Mouse (Mus musculus) kidney, postnatal 0 days (tissue): ENCODE data around the gene Car9. TPM values are rescaled to one million over a fixed set of nuclear protein-coding genes. Genes with fewer than 3 reads are reported as not detected.

Source experiments
- ATAC-seq: fragments of 200-750 bp; cut with Nextera tagmentation; replicated peaks from 2 replicates; pipeline ENCODE4 v1.8.0; 2017; ENCODE audit warnings: low read depth, moderate number of reproducible peaks, moderate TSS enrichment, moderate library complexity; ENCODE audit not compliant: low FRiP score
- DNase-seq: peaks from one replicate; pipeline ENCODE4 v3.0.0-alpha.2; 2016; ENCODE audit warnings: low spot score
- H3K27ac ChIP-seq: fragments of 300-500 bp; sonication (generic); 2 replicates; pipeline ENCODE4 v1.5.1; 2014; ENCODE audit warnings: mild to moderate bottlenecking
- H3K27me3 ChIP-seq: fragments of 300-500 bp; sonication (generic); 2 replicates; pipeline ENCODE4 v1.6.1; 2014; ENCODE audit warnings: low read length, mixed read lengths; ENCODE audit not compliant: insufficient read depth
- H3K36me3 ChIP-seq: fragments of 300-500 bp; sonication (generic); 2 replicates; pipeline ENCODE4 v1.6.1; 2014; ENCODE audit warnings: low read length, mixed read lengths; ENCODE audit not compliant: insufficient read depth
- H3K4me1 ChIP-seq: fragments of 300-500 bp; sonication (generic); replicated peaks from 2 replicates; pipeline ENCODE4 v1.6.1; 2014; ENCODE audit warnings: antibody characterized with exemption, low read length, mixed read lengths; ENCODE audit not compliant: insufficient read depth
- H3K4me2 ChIP-seq: fragments of 300-500 bp; sonication (generic); 2 replicates; pipeline ENCODE4 v1.6.1; 2014; ENCODE audit warnings: mild to moderate bottlenecking, low read length, moderate library complexity, mixed read lengths
- H3K4me3 ChIP-seq: fragments of 300-500 bp; sonication (generic); replicated peaks from 2 replicates; pipeline ENCODE4 v1.5.1; 2014; ENCODE audit warnings: low read depth, low read length
- H3K9ac ChIP-seq: fragments of 300-500 bp; sonication (generic); 2 replicates; pipeline ENCODE4 v1.6.1; 2014; ENCODE audit warnings: low read depth, low read length
- H3K9me3 ChIP-seq: fragments of 300-500 bp; sonication (generic); replicated peaks from 2 replicates; pipeline ENCODE4 v1.6.1; 2016; ENCODE audit warnings: low read length, inconsistent platforms, mixed read lengths
- CTCF ChIP-seq: IDR thresholded peaks from 2 replicates; pipeline ENCODE4 v1.5.1; 2016; ENCODE audit warnings: antibody characterized with exemption, low read depth, mild to moderate bottlenecking, moderate library complexity
- WGBS: fragments of 180-500 bp; shearing (Covaris S2); extraction: QIAGEN DNeasy Blood & Tissue Kit; methylation state at CpG from one replicate; pipeline ENCODE4 v1.1.7; 2014; 5-methylcytosine and 5-hydroxymethylcytosine counted together
- polyA plus RNA-seq: library from polyadenylated mRNA; unstranded; fragments of >200 nt; fragmentation: Nextera tagmentation; extraction: Ambion mirVana; gene quantifications from 2 replicates; pipeline ENCODE4 v1.2.1, GENCODE M21; 2015

Gene Car9
- polyA plus RNA-seq, 1 experiment from 2014 or later = 1.3 TPM

GRCm38 (mm10) chr4:43558631-43559356 is 52.0 kb downstream of the Car9 start:
- 19% methylated on average over 13 of the region's 13 CpGs for WGBS
- Histone ChIP-seq H3K9ac (peak overlapping the region; percentile 43), H3K27me3 (no peaks in the 10 kb centered on the region), H3K36me3 (peaks cover 28% of the 10 kb centered on the region), H3K4me3 (peak overlapping the region; percentile 11), H3K27ac (peak overlapping the region; percentile 99), H3K4me1 (peaks cover 45% of the 10 kb centered on the region), H3K9me3 (no peaks in the 10 kb centered on the region), H3K4me2 (peak overlapping the region; percentile 79)
- peak; percentile 29; the same call in 1 of the 2 replicates for ATAC-seq
- DNase-seq = peak; percentile 92
- TF ChIP-seq CTCF = peak; percentile 3; the same call in 1 of the 2 replicates

DNA sequence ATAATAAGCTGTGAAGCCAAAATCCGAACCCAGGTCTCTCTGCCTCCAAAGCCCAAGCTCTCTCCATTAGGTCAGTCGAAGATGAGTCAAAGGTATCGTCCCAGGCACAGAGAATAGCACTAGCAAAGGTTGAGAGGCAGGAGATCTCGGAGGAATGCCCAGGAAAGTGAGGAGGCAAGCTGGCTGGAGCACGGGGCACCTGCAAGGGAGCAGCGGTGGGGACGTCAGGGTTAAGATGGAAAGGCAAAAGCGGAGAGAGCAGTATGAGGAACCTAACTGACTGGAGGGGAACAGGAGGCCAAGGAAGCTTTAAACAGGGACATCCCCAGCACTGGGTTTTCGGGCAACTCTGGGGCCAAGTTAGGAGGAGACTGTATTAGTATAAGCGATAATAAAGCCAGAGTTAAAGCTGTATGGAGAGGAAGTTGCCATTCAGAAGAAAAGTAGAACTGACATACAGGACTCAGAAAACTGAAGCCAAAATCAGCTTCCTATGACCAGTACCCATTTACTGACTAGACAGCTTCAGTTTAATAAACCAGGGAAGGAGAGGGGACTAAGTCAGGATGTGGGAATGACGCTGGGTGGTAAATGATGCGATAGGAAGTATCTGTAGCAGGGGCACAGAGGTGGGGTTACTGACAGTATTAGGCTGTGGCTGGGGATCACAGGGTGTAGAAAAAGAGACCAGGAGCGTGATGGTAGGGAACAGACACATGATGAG is 52.9 kb downstream of the Car9 start:
- Histone ChIP-seq H3K27me3 (no peaks in the 10 kb centered on the region), H3K36me3 (peaks cover 21% of the 10 kb centered on the region), H3K4me1 (peaks cover 49% of the 10 kb centered on the region), H3K4me2 (peak overlapping the region; percentile 79), H3K4me3 (peak overlapping the region; percentile 65; the same call in 1 of the 2 replicates), H3K9me3 (no peaks in the 10 kb centered on the region), H3K27ac (peak overlapping the region; percentile 99), H3K9ac (0 out of 2 replicates have a peak overlapping the region, but pooled peaks have one; percentile 92)
- DNase-seq = no peak
- no peak for TF ChIP-seq CTCF
- WGBS = 60% methylated on average over 13 of the region's 13 CpGs
- no peak for ATAC-seq

DNA sequence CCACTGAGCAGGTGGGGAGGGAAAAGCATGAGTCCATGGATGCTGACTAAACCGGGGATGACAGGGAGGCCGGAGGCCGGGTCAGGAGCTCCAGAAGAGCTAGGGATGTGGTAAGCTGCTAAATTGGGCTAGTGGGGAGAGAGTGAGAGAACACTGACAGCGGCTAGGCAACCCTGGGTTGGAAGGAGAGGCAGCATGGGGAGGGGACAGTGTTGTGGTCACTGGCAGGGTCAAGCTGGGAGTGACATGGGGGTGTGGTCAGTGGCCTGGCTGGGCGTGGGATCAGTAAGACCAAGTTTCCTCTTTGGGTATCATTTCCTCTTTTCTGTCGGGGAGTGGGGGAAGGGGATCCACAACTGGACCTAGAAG is 53.5 kb downstream of the Car9 start:
- peak; percentile 72 for DNase-seq
- Histone ChIP-seq H3K27ac (peak overlapping the region; percentile 99; the same call in 1 of the 2 replicates), H3K36me3 (peaks cover 20% of the 10 kb centered on the region), H3K4me3 (peak overlapping the region; percentile 65; the same call in 1 of the 2 replicates), H3K27me3 (no peaks in the 10 kb centered on the region), H3K9ac (peak overlapping the region; percentile 92), H3K4me2 (peak overlapping the region; percentile 79), H3K4me1 (peaks cover 49% of the 10 kb centered on the region), H3K9me3 (no peaks in the 10 kb centered on the region)
- 18% methylated on average over 6 of the region's 6 CpGs for WGBS
- no peak for ATAC-seq
- TF ChIP-seq CTCF = no peak

- WGBS = 13% methylated on average over 2 of the region's 2 CpGs
- Histone ChIP-seq H3K4me3 (peak overlapping the region; percentile 65), H3K4me2 (peak overlapping the region; percentile 79), H3K27me3 (no peaks in the 10 kb centered on the region), H3K9me3 (no peaks in the 10 kb centered on the region), H3K27ac (peak overlapping the region; percentile 99), H3K4me1 (peaks cover 49% of the 10 kb centered on the region), H3K9ac (peak overlapping the region; percentile 92), H3K36me3 (peaks cover 20% of the 10 kb centered on the region)
- DNase-seq = no peak
- no peak for ATAC-seq
- no peak for TF ChIP-seq CTCF
Observed at GRCm38 (mm10) chr4:43560976-43561375, 54.2 kb downstream of the Car9 start.

DNA sequence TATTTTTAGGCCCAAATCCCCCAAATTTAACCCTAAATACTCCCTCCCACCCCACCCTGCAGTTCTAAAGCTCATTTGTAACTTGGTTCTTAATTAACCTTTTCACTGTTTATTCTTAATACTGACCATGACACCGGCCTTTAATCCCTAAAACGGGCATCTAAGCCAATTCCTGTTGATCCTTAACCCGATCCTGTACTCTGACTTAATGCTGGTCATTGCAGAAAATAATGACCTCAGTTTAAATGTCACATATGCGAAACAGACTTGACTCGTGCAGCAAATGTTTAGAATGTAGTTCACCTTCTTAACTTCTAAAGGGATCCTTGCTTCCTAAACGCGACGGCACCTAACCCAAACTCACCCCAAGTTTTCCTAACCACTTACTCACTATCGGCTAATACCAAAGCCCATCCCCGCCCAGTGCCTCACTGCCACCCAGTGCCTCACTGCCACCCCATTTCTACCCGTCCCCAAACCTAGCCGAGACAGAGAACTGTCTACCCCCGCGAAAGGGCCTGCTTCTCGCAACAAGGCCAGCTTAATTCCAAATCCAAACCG is 54.8 kb downstream of the Car9 start:
- no peak for ATAC-seq
- H3K9ac ChIP-seq = peak overlapping the region; percentile 92
- peak overlapping the region; percentile 99 for H3K27ac ChIP-seq
- peaks cover 49% of the 10 kb centered on the region for H3K4me1 ChIP-seq
- peak overlapping the region; percentile 65 for H3K4me3 ChIP-seq
- peak overlapping the region; percentile 79 for H3K4me2 ChIP-seq
- DNase-seq = no peak
- TF ChIP-seq CTCF = no peak
- H3K9me3 ChIP-seq = no peaks in the 10 kb centered on the region
- no peaks in the 10 kb centered on the region for H3K27me3 ChIP-seq
- H3K36me3 ChIP-seq = peaks cover 20% of the 10 kb centered on the region
- under 1% methylated on average over 16 of the region's 16 CpGs for WGBS
